Mouse (Mus musculus) adipose tissue, adult 10 weeks (tissue): ENCODE data around the gene Ccr7. TPM values are rescaled to one million over a fixed set of nuclear protein-coding genes. Genes with fewer than 3 reads are reported as not detected.

Source experiments
- polyA plus RNA-seq: library from polyadenylated mRNA; stranded (reverse); fragments of 350-450 nt; fragmentation: Illumina TruSeq; extraction: RNeasy Lipid Tissue Mini Kit (QIAGEN cat#74804); gene quantifications from one replicate; pipeline ENCODE4 v1.2.3, GENCODE M21; 2014; ENCODE audit warnings: low read depth, low replicate concordance

The Ccr7 gene
- 0.94 TPM for polyA plus RNA-seq

GRCm38 (mm10) chr11:99154987-99155641 lies at the start of gene Ccr7:
Ccr7 (minus strand) TSS chr11:99155077.

Other genes with a start within 250 kb of the Ccr7 start
- gene Cdc6, start 247.3 kb downstream of the Ccr7 start, polyA plus RNA-seq, result 1.4 TPM
- 15.1 TPM for gene Rara, start 227.3 kb downstream of the Ccr7 start, polyA plus RNA-seq
- not detected for gene Gjd3, start 172.1 kb downstream of the Ccr7 start, polyA plus RNA-seq
- gene Top2a, start 130.9 kb downstream of the Ccr7 start, polyA plus RNA-seq, result 5.5 TPM
- gene Igfbp4, start 113.8 kb downstream of the Ccr7 start, polyA plus RNA-seq, result 275 TPM
- gene Tns4, start 65.8 kb downstream of the Ccr7 start, polyA plus RNA-seq, result 1.3 TPM
- gene Smarce1, start 75.9 kb upstream of the Ccr7 start, polyA plus RNA-seq, result 80.5 TPM
- gene Krt222, start 89.0 kb upstream of the Ccr7 start, polyA plus RNA-seq, result 0.97 TPM
- not detected for gene Krt24, start 130.2 kb upstream of the Ccr7 start, polyA plus RNA-seq
- gene Krt25, start 167.9 kb upstream of the Ccr7 start, polyA plus RNA-seq, result not detected
- not detected for gene Krt26, start 182.9 kb upstream of the Ccr7 start, polyA plus RNA-seq
- gene Krt27, start 196.0 kb upstream of the Ccr7 start, polyA plus RNA-seq, result not detected
- gene Krt28, start 219.8 kb upstream of the Ccr7 start, polyA plus RNA-seq, result not detected
- 7.4 TPM for gene Krt10, start 234.3 kb upstream of the Ccr7 start, polyA plus RNA-seq